Mouse (Mus musculus): ENCODE measurements around the gene Rnf144a. TPM values are rescaled to one million over a fixed set of nuclear protein-coding genes. Genes with fewer than 3 reads are reported as not detected.

The Rnf144a gene
- polyA plus RNA-seq, 1 experiment from 2014 or later = 17.4 TPM

- Histone ChIP-seq H3K9me3 (replicated peaks; ENCODE audit: control insufficient read depth, low read length) (no peaks in the 10 kb centered on the region), H3K4me3 (ENCODE audit: low read depth, low read length) (no peak overlapping the region), H3K4me2 (ENCODE audit: low read length) (no peak overlapping the region), H3K36me3 (ENCODE audit: control insufficient read depth, insufficient read depth, low read length) (peaks cover 5% of the 10 kb centered on the region; the same call in 1 of the 2 replicates), H3K27me3 (replicated peaks; ENCODE audit: control insufficient read depth, insufficient read depth, low read length) (no peaks in the 10 kb centered on the region), H3K9ac (ENCODE audit: low read length) (no peak overlapping the region), H3K27ac (ENCODE audit: low read depth, low read length) (no peak overlapping the region), H3K4me1 (ENCODE audit: control insufficient read depth, insufficient read depth, low read length) (peaks cover 3% of the 10 kb centered on the region)
- WGBS = 88% methylated on average over 7 of the region's 7 CpGs
- ATAC-seq (no peak), DNase-seq (ENCODE audit: low spot score) (no peak)
Measured at GRCm38 (mm10) chr12:26356191-26356590, 58.9 kb downstream of the Rnf144a start.

GRCm38 (mm10) chr12:26351321-26351720 is 63.7 kb downstream of the Rnf144a start:
- no peak overlapping the region for H3K4me2 ChIP-seq (ENCODE audit: low read length)
- no peaks in the 10 kb centered on the region for H3K36me3 ChIP-seq (ENCODE audit: control insufficient read depth, insufficient read depth, low read length)
- no peak overlapping the region for H3K9ac ChIP-seq (ENCODE audit: low read length)
- DNase-seq (ENCODE audit: low spot score) = peak; percentile 28
- H3K27ac ChIP-seq (ENCODE audit: low read depth, low read length) = no peak overlapping the region
- no peaks in the 10 kb centered on the region for H3K9me3 ChIP-seq (replicated peaks; ENCODE audit: control insufficient read depth, low read length)
- H3K27me3 ChIP-seq (replicated peaks; ENCODE audit: control insufficient read depth, insufficient read depth, low read length) = no peaks in the 10 kb centered on the region
- H3K4me3 ChIP-seq (ENCODE audit: low read depth, low read length) = no peak overlapping the region
- 0 out of 2 replicates have a peak, but pooled peaks have one; percentile 44 for ATAC-seq
- peaks cover 4% of the 10 kb centered on the region for H3K4me1 ChIP-seq (ENCODE audit: control insufficient read depth, insufficient read depth, low read length)
- 33% methylated on average over 3 of the region's 3 CpGs for WGBS

- Histone ChIP-seq H3K4me1 (ENCODE audit: control insufficient read depth, insufficient read depth, low read length) (no peaks in the 10 kb centered on the region; the same call in 1 of the 2 replicates), H3K36me3 (ENCODE audit: control insufficient read depth, insufficient read depth, low read length) (no peaks in the 10 kb centered on the region), H3K27me3 (replicated peaks; ENCODE audit: control insufficient read depth, insufficient read depth, low read length) (no peaks in the 10 kb centered on the region), H3K4me3 (ENCODE audit: low read depth, low read length) (no peak overlapping the region), H3K4me2 (ENCODE audit: low read length) (no peak overlapping the region), H3K9ac (ENCODE audit: low read length) (no peak overlapping the region), H3K9me3 (replicated peaks; ENCODE audit: control insufficient read depth, low read length) (no peaks in the 10 kb centered on the region), H3K27ac (ENCODE audit: low read depth, low read length) (no peak overlapping the region)
- no peak for DNase-seq (ENCODE audit: low spot score)
- ATAC-seq = no peak
- 96% methylated on average over 5 of the region's 5 CpGs for WGBS
Measured at GRCm38 (mm10) chr12:26344408-26344807, 70.6 kb downstream of the Rnf144a start.

GRCm38 (mm10) chr12:26343131-26343530 is 71.9 kb downstream of the Rnf144a start:
- H3K27ac ChIP-seq (ENCODE audit: low read depth, low read length) = no peak overlapping the region
- no peak overlapping the region for H3K9ac ChIP-seq (ENCODE audit: low read length)
- H3K4me3 ChIP-seq (ENCODE audit: low read depth, low read length) = no peak overlapping the region
- no peak for ATAC-seq
- H3K4me2 ChIP-seq (ENCODE audit: low read length) = no peak overlapping the region
- 53% methylated on average over 2 of the region's 2 CpGs for WGBS
- no peaks in the 10 kb centered on the region for H3K27me3 ChIP-seq (replicated peaks; ENCODE audit: control insufficient read depth, insufficient read depth, low read length)
- no peaks in the 10 kb centered on the region for H3K9me3 ChIP-seq (replicated peaks; ENCODE audit: control insufficient read depth, low read length)
- H3K4me1 ChIP-seq (ENCODE audit: control insufficient read depth, insufficient read depth, low read length) = no peaks in the 10 kb centered on the region; the same call in 1 of the 2 replicates
- peaks cover 7% of the 10 kb centered on the region for H3K36me3 ChIP-seq (ENCODE audit: control insufficient read depth, insufficient read depth, low read length)
- DNase-seq (ENCODE audit: low spot score) = no peak

GRCm38 (mm10) chr12:26342663-26343062 is 72.4 kb downstream of the Rnf144a start:
- H3K9ac ChIP-seq (ENCODE audit: low read length) = no peak overlapping the region
- H3K27me3 ChIP-seq (replicated peaks; ENCODE audit: control insufficient read depth, insufficient read depth, low read length) = no peaks in the 10 kb centered on the region
- no peaks in the 10 kb centered on the region for H3K9me3 ChIP-seq (replicated peaks; ENCODE audit: control insufficient read depth, low read length)
- H3K4me2 ChIP-seq (ENCODE audit: low read length) = no peak overlapping the region
- H3K36me3 ChIP-seq (ENCODE audit: control insufficient read depth, insufficient read depth, low read length) = peaks cover 12% of the 10 kb centered on the region
- no peaks in the 10 kb centered on the region; the same call in 1 of the 2 replicates for H3K4me1 ChIP-seq (ENCODE audit: control insufficient read depth, insufficient read depth, low read length)
- no peak overlapping the region for H3K27ac ChIP-seq (ENCODE audit: low read depth, low read length)
- H3K4me3 ChIP-seq (ENCODE audit: low read depth, low read length) = no peak overlapping the region
- no peak for DNase-seq (ENCODE audit: low spot score)
- 87% methylated on average over 3 of the region's 3 CpGs for WGBS
- no peak for ATAC-seq

GRCm38 (mm10) chr12:26342086-26342485 is 73.0 kb downstream of the Rnf144a start:
- H3K4me2 ChIP-seq (ENCODE audit: low read length) = no peak overlapping the region
- H3K9ac ChIP-seq (ENCODE audit: low read length) = no peak overlapping the region
- no peak overlapping the region for H3K27ac ChIP-seq (ENCODE audit: low read depth, low read length)
- no peaks in the 10 kb centered on the region for H3K9me3 ChIP-seq (replicated peaks; ENCODE audit: control insufficient read depth, low read length)
- ATAC-seq = no peak
- 68% methylated on average over 4 of the region's 4 CpGs for WGBS
- no peaks in the 10 kb centered on the region; the same call in 1 of the 2 replicates for H3K4me1 ChIP-seq (ENCODE audit: control insufficient read depth, insufficient read depth, low read length)
- peaks cover 16% of the 10 kb centered on the region for H3K36me3 ChIP-seq (ENCODE audit: control insufficient read depth, insufficient read depth, low read length)
- DNase-seq (ENCODE audit: low spot score) = no peak
- H3K4me3 ChIP-seq (ENCODE audit: low read depth, low read length) = no peak overlapping the region
- no peaks in the 10 kb centered on the region for H3K27me3 ChIP-seq (replicated peaks; ENCODE audit: control insufficient read depth, insufficient read depth, low read length)

- no peak overlapping the region for H3K27ac ChIP-seq (ENCODE audit: low read depth, low read length)
- H3K4me1 ChIP-seq (ENCODE audit: control insufficient read depth, insufficient read depth, low read length) = no peaks in the 10 kb centered on the region; the same call in 1 of the 2 replicates
- H3K9ac ChIP-seq (ENCODE audit: low read length) = no peak overlapping the region
- H3K27me3 ChIP-seq (replicated peaks; ENCODE audit: control insufficient read depth, insufficient read depth, low read length) = no peaks in the 10 kb centered on the region
- 87% methylated on average over 4 of the region's 4 CpGs for WGBS
- no peak overlapping the region for H3K4me3 ChIP-seq (ENCODE audit: low read depth, low read length)
- H3K4me2 ChIP-seq (ENCODE audit: low read length) = no peak overlapping the region
- H3K36me3 ChIP-seq (ENCODE audit: control insufficient read depth, insufficient read depth, low read length) = peaks cover 25% of the 10 kb centered on the region
- no peak for DNase-seq (ENCODE audit: low spot score)
- no peaks in the 10 kb centered on the region for H3K9me3 ChIP-seq (replicated peaks; ENCODE audit: control insufficient read depth, low read length)
- no peak for ATAC-seq
Measured at GRCm38 (mm10) chr12:26340621-26341020, 74.4 kb downstream of the Rnf144a start.

GRCm38 (mm10) chr12:26339886-26340285 is 75.2 kb downstream of the Rnf144a start:
- DNase-seq (ENCODE audit: low spot score) = no peak
- H3K4me2 ChIP-seq (ENCODE audit: low read length) = no peak overlapping the region
- H3K4me3 ChIP-seq (ENCODE audit: low read depth, low read length) = no peak overlapping the region
- peaks cover 25% of the 10 kb centered on the region for H3K36me3 ChIP-seq (ENCODE audit: control insufficient read depth, insufficient read depth, low read length)
- no peaks in the 10 kb centered on the region for H3K9me3 ChIP-seq (replicated peaks; ENCODE audit: control insufficient read depth, low read length)
- H3K9ac ChIP-seq (ENCODE audit: low read length) = no peak overlapping the region
- ATAC-seq = no peak
- no peak overlapping the region for H3K27ac ChIP-seq (ENCODE audit: low read depth, low read length)
- no peaks in the 10 kb centered on the region for H3K27me3 ChIP-seq (replicated peaks; ENCODE audit: control insufficient read depth, insufficient read depth, low read length)
- no peaks in the 10 kb centered on the region; the same call in 1 of the 2 replicates for H3K4me1 ChIP-seq (ENCODE audit: control insufficient read depth, insufficient read depth, low read length)

- Histone ChIP-seq H3K9me3 (replicated peaks; ENCODE audit: control insufficient read depth, low read length) (no peaks in the 10 kb centered on the region), H3K4me2 (ENCODE audit: low read length) (no peak overlapping the region), H3K4me3 (ENCODE audit: low read depth, low read length) (no peak overlapping the region), H3K9ac (ENCODE audit: low read length) (no peak overlapping the region), H3K36me3 (ENCODE audit: control insufficient read depth, insufficient read depth, low read length) (peaks cover 25% of the 10 kb centered on the region), H3K27me3 (replicated peaks; ENCODE audit: control insufficient read depth, insufficient read depth, low read length) (no peaks in the 10 kb centered on the region), H3K27ac (ENCODE audit: low read depth, low read length) (no peak overlapping the region), H3K4me1 (ENCODE audit: control insufficient read depth, insufficient read depth, low read length) (no peaks in the 10 kb centered on the region; the same call in 1 of the 2 replicates)
- no peak for ATAC-seq
- no peak for DNase-seq (ENCODE audit: low spot score)
- 95% methylated on average over 8 of the region's 8 CpGs for WGBS
Measured at GRCm38 (mm10) chr12:26339181-26339580, 75.9 kb downstream of the Rnf144a start.
